Mouse (Mus musculus): Measurements from ENCODE around the gene D630039A03Rik.

DNA sequence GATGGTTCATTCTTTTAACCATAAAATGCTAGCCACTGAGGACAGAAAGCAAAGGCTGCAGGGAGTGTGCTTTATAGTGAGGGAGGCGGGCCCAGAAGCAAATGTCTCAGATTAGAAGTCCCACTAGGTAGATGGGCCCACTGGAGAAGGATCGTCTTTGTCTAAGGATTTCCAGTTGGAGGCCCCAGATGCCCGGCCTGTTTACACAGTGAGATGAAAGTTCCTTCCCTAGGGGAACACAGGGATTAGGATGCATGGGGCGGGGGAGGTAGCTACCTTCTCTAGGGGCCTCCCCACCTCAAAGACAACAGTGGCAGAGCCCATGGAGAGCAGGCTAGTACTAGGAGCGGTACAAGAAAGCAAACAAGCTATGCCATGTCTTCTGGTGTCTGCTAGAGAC is 21.0 kb downstream of the D630039A03Rik start:
- TF ChIP-seq CTCF (conservative IDR thresholded peaks at IDR 0.05; ENCODE audit: insufficient read depth, insufficient read length, low read depth, low read length) (no peak), POLR2A (IDR thresholded peaks at IDR 0.05; ENCODE audit: low read depth, low read length) (no peak)
